Mouse (Mus musculus): ENCODE data around the gene Nfib.

DNA sequence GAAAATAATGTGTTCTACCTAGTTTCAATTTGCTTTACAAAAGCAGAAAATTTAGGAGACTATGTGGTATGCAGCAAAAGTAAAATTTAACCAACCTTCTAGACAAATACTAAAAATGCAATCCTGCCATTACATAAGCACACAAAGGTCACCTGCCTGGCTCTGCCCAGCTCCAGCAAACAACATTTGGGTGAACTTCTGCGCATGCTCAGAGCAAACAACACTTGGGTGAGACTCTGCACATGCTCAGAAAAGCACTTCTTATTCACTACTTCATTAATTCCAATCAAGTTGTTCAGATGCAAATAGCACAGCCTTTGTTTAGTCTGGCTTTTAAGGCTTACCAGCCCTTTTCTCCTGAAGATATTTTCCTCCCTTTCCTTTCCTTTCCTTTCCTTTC is 323.8 kb downstream of the Nfib start:
- TF ChIP-seq CTCF (IDR thresholded peaks at IDR 0.05) (no peak), EP300 (IDR thresholded peaks at IDR 0.05) (no peak)

Measured in lung, postnatal 0 days (tissue).